Mouse (Mus musculus) c-Kit-positive CD71-positive TER-119-positive erythroid progenitor cells, embryonic 14.5 days (primary cell): ENCODE results near the gene Tfb2m.

ENCODE experiments used
- DNase-seq: peaks from one replicate; pipeline ENCODE4 v3.0.0-alpha.2; 2013; ENCODE audit warnings: low spot score

The Tfb2m gene

DNA sequence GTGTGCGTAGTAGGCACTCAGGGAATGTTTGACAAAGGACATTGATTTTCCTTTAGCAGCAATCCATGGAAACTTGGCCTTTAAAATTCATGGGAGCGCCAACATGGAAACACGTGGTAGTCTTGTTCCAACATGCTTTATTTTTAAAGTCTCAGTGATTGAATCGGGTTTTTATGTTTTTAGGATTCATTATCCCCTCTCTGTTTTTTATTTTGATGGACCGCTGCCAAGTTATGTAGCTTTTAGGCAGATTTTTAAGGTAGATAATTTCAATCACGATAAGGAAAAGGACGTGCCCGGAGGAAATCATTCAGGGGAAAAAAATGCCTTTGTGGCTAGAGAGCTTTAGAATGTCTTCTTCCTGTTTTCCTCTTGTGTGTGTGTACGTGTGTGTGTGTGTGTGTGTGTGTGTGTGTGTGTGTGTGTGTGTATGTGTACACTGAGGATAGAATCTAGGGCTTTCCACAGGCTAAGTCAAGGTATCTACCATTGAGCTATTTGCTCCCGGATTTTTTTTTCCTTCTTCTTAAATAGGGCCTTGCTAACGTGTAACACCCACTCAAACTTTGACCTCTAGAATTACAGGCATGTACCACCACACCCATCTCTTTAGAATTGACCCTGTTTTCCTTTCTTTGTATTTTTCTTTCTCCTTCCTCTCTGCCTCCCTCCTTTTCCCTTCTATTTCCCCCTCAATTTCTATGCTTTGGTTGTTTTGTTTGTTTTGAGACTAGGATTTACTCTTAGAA, 13.6 kb upstream of the Tfb2m start:
- DNase-seq = no peak

DNA sequence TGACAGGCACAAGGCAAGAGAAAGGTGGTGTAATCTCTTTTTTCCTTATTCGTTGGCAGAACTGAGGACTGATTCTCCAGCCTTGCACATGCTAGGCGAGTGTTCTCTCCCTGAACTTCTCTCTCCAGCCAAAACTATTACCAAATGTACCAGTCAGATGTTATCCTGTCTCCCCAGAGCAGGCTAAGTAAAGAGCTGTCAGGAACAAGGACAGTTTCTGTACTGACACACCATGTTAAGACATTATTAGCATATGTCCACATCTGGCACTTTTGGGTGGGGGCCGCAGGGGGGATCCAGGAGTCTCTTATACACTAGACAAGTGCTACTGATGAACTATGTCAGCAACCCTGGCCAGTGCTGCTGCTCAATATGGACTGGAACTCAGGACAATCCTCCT, 10.9 kb upstream of the Tfb2m start:
- DNase-seq = no peak

DNA sequence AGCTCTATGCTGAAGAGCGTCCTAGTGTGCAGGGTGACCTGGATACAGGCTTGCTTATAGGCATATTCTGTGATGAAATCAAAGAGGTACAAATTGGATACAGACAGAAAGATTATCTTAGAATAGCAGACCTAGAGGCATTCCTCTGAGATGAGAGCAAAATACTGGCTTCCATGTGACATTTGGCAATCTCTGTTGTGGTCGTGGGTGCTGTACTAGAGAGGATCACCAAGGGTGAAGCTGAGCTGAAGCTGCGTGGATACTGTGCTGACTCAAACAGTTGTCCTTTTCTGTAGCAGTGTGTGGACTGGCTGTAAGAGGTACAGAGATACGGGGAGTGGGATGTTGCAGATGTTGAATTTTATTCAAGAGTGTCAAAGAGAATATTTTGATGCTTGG, 7.9 kb upstream of the Tfb2m start:
- no peak for DNase-seq

- no peak for DNase-seq
Observed at GRCm38 (mm10) chr1:179553197-179553948, 7.3 kb upstream of the Tfb2m start.

DNA sequence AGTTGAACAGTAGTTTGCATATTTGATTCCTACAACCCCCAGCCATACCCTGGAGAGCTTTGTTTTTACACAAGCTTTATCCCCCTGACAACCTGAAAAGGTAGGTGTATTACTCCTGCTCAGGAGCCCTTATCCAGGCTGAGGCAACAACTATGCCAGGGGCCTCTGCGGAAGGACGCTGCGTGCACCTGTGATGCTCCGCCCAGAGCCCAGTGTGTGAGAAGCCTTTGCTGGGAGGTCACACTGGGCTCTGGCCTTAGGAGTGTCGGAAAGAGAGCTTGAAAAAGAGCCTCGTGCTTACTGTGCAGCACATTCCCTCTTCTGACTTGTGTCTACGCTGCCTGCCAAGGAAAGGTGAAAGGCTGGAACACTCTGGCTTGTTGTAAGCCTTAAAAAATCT, 6.7 kb upstream of the Tfb2m start:
- DNase-seq = no peak

GRCm38 (mm10) chr1:179551921-179552320, 5.9 kb upstream of the Tfb2m start:
- DNase-seq = no peak

DNA sequence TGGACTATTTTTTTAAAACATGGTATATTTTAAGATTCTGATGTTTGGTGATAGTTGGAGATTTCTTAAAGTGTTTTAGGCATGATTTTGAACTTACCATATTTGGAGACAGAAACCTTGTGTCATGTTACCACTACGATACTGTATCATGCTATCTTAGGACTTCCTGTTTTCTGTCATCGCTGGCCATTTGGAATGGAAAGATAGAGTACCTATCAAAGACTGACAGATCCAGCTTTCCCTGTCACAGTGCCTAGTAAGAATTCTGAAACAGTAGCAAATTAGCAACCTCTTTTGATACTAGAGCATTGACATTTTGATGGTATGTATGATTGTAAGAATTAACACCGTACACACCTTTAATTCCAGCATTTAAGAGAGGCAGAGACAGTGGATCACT, 5.3 kb upstream of the Tfb2m start:
- peak; percentile 84 for DNase-seq

DNA sequence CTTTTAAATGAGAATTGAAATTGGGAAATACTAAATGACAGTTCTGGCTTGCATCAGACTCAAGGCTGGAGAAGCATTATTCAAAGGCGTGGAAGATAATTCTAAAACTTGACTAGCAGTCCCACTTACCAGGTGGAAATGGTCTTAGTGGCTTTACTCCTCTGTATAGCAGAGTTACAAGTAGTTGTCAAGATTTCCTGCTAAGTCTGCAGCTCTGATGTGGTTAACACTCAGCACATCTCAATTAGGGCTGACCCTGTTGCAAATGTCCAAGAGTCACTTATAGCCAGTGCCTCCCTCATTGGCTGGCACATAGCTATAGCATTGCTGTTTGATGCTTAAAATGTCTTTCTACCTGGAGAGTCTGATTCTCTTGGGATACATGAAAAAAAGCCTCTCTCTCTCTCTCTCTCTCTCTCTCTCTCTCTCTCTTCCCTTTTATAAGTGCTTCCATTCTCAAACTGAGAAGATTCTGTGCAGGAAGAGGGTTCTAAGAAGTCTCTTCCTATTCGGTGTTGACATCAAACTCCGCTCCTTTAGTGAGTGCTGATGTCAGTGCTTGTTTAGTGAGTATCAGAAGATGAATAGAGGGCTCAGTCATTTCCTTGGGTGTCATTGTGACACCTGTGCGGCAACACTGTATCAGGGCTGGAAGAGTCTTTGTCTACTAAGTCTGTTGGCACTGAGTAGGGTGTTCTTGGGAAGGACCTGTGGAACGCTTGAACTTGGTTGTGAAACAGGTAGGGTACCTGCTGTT, 3.1 kb upstream of the Tfb2m start:
- no peak for DNase-seq

GRCm38 (mm10) chr1:179548220-179548619, 2.2 kb upstream of the Tfb2m start:
- DNase-seq = no peak

DNA sequence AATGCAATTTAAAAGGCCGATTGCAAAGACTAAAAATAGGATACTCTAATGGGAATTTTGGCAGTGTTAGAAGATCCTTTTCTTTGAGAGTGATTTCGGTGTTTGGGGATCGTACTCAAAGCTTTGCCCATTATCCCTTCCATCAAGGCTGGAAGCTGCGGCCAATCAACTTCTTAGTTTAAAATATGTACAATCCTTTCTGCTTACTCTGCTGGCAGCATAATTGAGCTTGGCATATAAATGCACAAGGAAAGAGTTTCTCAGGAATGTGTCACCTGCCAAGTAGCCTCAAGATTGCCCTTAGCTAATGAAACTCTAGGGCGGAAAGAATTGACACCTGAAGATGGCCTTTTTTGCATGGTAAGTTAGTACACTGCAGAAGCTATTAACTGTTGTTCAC, 1.1 kb upstream of the Tfb2m start:
- no peak for DNase-seq

- DNase-seq = no peak
Observed at GRCm38 (mm10) chr1:179546551-179546917, 467 bp upstream of the Tfb2m start.

DNA sequence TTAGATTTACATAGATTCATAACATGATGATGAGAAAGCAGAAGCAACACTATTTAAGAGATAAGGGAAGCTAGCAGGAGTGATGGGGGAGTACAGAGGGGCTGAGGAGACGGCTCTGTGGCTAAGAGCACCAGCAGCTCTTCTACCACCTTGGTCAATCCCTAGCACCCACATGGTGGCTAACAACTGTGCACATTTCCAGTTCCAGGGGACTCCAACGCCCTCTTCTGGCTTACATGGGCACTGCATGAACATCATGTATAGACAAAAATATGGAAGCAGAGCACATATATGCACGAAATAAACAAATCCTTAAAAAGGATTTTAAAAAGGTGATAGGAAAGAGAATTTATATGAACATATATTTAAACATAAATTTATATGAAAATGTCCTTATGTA, 4.6 kb downstream of the Tfb2m start:
- no peak for DNase-seq

- DNase-seq = no peak
Observed at GRCm38 (mm10) chr1:179539887-179540286, 6.2 kb downstream of the Tfb2m start.

DNA sequence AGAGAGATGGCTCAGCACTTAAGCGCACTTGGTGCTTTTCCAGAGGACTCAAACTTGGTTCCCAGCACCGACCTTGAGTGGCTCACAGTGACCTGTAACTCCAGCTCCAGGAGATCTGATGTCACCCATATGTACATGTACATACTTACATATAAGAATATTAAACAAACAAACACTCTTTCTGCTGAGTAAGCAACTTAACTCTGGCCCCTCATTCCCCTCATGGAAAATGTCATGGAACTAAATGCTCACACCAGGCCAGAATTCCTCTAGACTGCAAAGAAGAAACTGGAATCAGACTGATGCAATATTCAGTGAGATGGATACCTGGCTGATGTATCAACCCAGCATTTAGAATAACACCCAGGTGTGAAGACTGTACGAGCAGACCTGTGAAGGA, 7.0 kb downstream of the Tfb2m start:
- DNase-seq = no peak

DNA sequence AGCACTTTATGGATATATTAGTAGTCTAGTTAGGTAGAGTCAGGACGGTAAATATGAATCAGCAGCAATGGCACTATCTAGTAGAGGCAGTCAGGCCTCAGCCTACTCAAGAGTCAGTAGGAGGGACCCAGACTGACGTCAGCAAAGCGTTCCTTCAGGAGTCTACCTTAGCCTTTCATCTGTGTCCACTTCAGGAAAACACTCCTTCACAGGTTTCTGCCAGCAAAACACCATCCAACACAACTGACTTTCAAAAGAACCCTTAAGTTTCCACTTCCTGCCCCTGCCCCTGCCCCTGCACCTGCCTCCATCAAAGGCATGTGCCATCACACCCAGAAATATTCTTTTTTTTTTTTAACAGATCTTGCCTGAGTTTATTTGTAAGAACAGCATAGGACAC, 26.2 kb downstream of the Tfb2m start:
- no peak for DNase-seq

DNA sequence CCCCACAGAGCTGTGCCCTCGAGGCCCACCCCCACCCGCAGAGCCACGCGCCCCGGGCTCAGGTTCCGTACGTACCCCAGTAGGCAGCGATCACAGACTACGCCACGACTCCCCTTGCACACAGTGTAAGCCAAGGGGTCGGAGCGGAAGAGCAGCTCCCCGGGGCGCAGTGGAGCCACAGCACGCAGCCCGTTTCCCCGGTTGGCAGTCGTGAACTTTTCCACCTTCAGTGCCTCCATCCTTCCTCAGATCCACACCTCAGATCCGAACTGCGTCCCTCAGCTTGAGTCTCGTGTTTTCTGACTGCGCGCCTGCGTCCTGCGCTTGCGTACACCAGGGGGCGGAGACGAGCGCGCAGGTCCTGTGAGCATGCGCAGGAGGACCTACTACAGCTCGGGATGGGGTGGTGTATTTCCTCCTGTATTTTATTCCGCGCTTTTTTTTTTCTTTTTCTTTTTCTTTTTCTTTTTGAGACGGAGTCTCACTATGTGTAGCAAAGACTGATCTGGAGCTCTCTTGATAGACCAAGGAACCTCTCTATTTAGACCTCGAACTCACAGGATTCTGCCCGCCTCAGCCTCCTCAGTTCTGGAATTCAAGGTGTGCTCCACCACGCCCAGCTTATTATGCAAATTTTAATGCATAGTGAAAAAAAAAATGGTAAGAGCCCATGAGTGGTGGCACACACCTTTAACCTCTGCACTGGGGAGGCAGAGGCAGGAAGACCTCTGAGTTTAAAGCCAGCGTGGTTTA, 28.2 kb downstream of the Tfb2m start, which contains the start of gene Smyd3:
Smyd3 (minus strand) TSS at position 329 of the 753 bp plus-strand sequence.
- peak; percentile 84 for DNase-seq

DNA sequence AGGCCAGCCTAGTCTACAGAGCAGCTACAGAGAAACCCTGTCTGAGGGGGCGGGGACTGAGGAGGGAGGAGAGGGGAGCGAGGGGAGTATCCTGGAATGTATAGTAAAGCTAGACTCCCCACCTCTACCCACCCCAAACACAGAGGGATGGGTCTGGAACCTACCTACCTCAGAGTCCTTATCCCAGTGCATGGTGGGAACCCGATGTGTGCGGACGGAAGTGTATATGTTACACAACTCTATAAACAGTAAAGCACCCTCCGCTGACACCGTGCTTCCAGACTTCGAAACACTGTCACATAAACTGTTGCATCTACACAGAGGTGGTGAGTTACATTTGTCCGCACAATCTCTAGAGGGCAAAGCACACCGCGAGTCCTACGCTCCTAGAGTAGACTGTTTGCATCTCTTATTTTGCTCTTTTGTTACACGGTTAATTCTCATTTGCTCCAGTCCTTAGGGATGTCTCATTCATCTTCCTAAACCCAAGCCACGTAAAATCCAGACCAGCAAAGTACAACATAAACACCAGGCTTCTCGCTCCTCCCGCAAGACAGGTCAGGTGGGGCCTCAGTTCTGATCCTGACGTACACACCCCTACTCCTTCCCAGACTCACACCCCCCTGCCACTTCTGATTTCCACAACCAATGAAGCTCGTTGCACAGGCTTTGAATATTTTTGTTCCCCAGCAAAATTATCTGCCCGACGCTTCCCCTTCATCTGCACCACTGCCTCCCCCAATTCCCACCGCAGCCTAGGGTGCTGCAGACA, 28.9 kb downstream of the Tfb2m start:
- DNase-seq = peak; percentile 34

DNA sequence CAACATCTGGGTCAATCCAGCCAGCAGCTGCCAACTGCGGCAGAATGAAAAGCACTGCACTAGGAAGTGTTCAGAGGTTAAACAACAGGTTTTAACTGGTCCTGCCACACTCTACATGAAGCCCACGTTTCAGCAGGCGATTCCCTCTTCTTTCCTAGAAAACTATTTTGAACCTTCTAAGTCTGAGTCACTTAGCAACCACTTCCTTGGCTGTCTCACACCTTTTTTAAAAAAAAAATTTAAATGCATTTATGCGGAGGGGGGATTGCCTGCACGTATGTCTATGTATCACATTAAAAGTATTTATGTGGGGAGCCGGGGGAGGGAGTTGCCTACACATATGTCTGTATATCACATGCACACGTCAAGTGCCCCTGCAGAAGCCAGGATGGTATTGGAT, 34.2 kb downstream of the Tfb2m start:
- no peak for DNase-seq

DNA sequence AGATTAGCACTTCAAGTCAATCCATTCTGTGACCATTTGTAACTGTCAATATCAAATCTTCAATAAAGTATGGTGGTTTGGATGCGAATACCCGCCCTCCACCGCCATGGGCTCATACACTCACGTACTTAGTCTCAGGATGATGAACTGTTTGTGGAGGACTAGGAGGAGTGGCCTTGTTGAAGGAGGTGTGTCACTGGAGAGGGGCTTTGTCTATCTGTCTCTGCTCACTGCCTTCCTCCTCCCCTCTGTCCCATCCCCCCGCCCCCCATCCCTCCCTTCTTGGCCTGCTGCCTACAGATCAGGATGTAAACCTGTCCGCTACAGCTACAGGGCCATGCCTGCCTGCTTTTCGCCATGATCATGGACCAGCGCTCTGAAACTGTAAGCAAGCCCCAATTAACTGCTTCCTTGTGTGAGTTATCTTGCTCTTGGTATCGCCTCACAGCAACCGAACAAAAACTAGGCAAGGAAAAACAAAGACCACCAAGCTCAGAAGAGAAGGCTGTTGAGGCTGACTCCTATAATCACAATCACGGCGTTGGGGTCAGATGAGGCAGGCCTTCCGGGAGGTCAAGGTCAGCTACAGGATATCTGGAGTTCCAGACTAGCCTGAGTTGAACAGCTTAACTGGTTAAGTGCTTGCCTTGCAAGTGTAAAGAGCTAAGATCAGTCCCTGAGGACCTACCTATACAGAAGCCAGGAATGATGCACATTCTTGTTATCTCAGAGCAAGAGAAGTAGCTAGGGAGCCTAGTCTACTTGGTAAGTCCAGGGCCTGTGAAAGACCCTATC, 35.3 kb downstream of the Tfb2m start:
- DNase-seq = no peak

DNA sequence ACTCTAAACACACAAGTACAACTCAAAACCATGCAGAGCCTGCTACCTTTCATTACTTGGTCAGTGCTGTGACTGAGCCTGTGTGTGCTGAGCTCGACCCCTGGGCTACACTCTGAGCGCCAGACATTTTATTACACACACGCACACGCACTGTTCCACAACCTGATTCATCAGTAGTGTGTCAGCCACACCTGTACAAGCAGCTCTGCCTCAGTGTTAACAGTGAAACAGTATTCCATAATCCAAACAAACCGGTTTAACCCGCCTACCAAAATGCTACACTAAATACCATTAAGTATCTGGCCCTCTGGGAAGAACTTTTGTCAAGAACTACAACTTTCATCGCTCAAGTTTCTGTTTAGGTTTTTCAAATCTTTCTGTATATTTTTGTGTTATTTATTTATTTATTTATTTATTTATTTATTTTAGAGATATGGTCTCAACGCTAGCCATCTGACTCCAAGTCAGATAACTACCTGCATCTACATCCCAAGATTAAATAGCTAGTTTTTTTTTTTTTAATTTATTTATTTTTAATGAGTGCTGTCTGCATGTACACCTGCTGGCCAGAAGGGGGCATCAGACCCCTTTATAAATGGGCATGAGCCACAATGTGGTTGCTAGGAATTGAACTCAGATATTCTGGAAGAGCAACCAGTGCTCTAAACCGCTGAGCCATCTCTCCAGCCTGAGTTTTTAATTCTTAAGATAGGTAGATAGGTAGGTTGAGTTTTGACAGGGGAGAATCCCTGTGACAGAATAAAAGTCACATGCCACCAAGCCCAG, 39.3 kb downstream of the Tfb2m start:
- peak; percentile 46 for DNase-seq
